Mouse (Mus musculus) cerebellum, adult 2 months (tissue): Measurements from ENCODE around the gene Pak4. TPM values are rescaled to one million over a fixed set of nuclear protein-coding genes. Genes with fewer than 3 reads are reported as not detected.

ENCODE experiments used
- DNase-seq, 2 experiments: peaks; one replicate each; pipeline ENCODE4 v3.0.0; 2021
- H3K27ac ChIP-seq: fragments of 200-500 bp; 2 replicates; pipeline ENCODE4 v1.5.1; 2012; ENCODE audit warnings: low read length, control low read depth, inconsistent platforms; ENCODE audit not compliant: insufficient read depth
- H3K27me3 ChIP-seq: fragments of 200-500 bp; 2 replicates; pipeline ENCODE4 v1.6.1; 2012; ENCODE audit warnings: inconsistent platforms, mild to moderate bottlenecking, low read length, moderate library complexity; ENCODE audit not compliant: control insufficient read depth, insufficient read depth
- H3K4me1 ChIP-seq: fragments of 200-500 bp; 2 replicates; pipeline ENCODE4 v1.6.1; 2011; ENCODE audit warnings: low read length; ENCODE audit not compliant: control insufficient read depth, insufficient read depth
- H3K4me3 ChIP-seq: fragments of 200-500 bp; replicated peaks from 2 replicates; pipeline ENCODE3; 2011; ENCODE audit warnings: mild to moderate bottlenecking, low read depth, low read length, control low read depth; ENCODE audit not compliant: insufficient read depth
- CTCF ChIP-seq: fragments of 200-500 bp; IDR thresholded peaks from 2 replicates; pipeline ENCODE4 v1.5.1; 2011; ENCODE audit warnings: low read depth, mild to moderate bottlenecking, control low read depth, low read length, moderate library complexity, borderline replicate concordance; ENCODE audit not compliant: insufficient read depth
- POLR2A ChIP-seq: fragments of 200-500 bp; IDR thresholded peaks from 2 replicates; pipeline ENCODE4 v1.6.1; 2011; ENCODE audit warnings: low read length, control low read depth, borderline replicate concordance; ENCODE audit not compliant: insufficient read depth
- WGBS: fragments of 180-500 bp; shearing (Covaris S2); methylation state at CpG from one replicate; pipeline ENCODE4 v1.1.7; 2018; 5-methylcytosine and 5-hydroxymethylcytosine counted together
- polyA plus RNA-seq: library from polyadenylated mRNA; depleted of rRNA; stranded (reverse); fragments of >200 nt; gene quantifications from 2 replicates; pipeline ENCODE4 v1.2.3, GENCODE M21; 2012

The Pak4 gene
- polyA plus RNA-seq, 1 experiment = 8.5 TPM

- Histone ChIP-seq H3K4me3 (no peak overlapping the region), H3K4me1 (peaks cover 37% of the 10 kb centered on the region), H3K27me3 (no peaks in the 10 kb centered on the region), H3K27ac (no peak overlapping the region)
- TF ChIP-seq POLR2A = no peak
- no peak for TF ChIP-seq CTCF
- DNase-seq = no peak
- WGBS = 68% methylated on average over 5 of the region's 5 CpGs
Measured at GRCm38 (mm10) chr7:28565407-28565806, 32.6 kb downstream of the Pak4 start.

- Histone ChIP-seq H3K27ac (0 out of 2 replicates have a peak overlapping the region, but pooled peaks have one; percentile 18), H3K27me3 (no peaks in the 10 kb centered on the region), H3K4me1 (peaks cover 35% of the 10 kb centered on the region), H3K4me3 (no peak overlapping the region)
- 40% methylated on average over 13 of the region's 13 CpGs for WGBS
- DNase-seq = peak; percentile 59 to 68
- TF ChIP-seq POLR2A (no peak), CTCF (no peak)
Measured at GRCm38 (mm10) chr7:28562951-28563350, 35.0 kb downstream of the Pak4 start.

- H3K4me3 ChIP-seq = no peak overlapping the region
- DNase-seq = peak; percentile 74 to 80
- TF ChIP-seq POLR2A = 0 out of 2 replicates have a peak, but pooled peaks have one; percentile 11
- TF ChIP-seq CTCF = no peak
- no peaks in the 10 kb centered on the region for H3K27me3 ChIP-seq
- WGBS = 14% methylated on average over 13 of the region's 13 CpGs
- H3K4me1 ChIP-seq = peaks cover 34% of the 10 kb centered on the region
- peak overlapping the region; percentile 18; the same call in 1 of the 2 replicates for H3K27ac ChIP-seq
Measured at GRCm38 (mm10) chr7:28562371-28562770, 35.6 kb downstream of the Pak4 start.

GRCm38 (mm10) chr7:28561967-28562366 is 36.0 kb downstream of the Pak4 start:
- peaks cover 34% of the 10 kb centered on the region for H3K4me1 ChIP-seq
- TF ChIP-seq CTCF (no peak), POLR2A (no peak)
- H3K27me3 ChIP-seq = no peaks in the 10 kb centered on the region
- peak overlapping the region; percentile 18 for H3K27ac ChIP-seq
- peak; percentile 56 to 63 for DNase-seq
- 33% methylated on average over 11 of the region's 11 CpGs for WGBS
- no peak overlapping the region for H3K4me3 ChIP-seq

GRCm38 (mm10) chr7:28560856-28561255 is 37.1 kb downstream of the Pak4 start:
- peaks cover 34% of the 10 kb centered on the region for H3K4me1 ChIP-seq
- WGBS = 95% methylated on average over 10 of the region's 10 CpGs
- H3K27me3 ChIP-seq = no peaks in the 10 kb centered on the region
- no peak for DNase-seq
- H3K27ac ChIP-seq = no peak overlapping the region
- TF ChIP-seq POLR2A (no peak), CTCF (no peak)
- no peak overlapping the region for H3K4me3 ChIP-seq

- Histone ChIP-seq H3K4me1 (peaks cover 27% of the 10 kb centered on the region), H3K27me3 (no peaks in the 10 kb centered on the region), H3K27ac (no peak overlapping the region), H3K4me3 (no peak overlapping the region)
- no peak for TF ChIP-seq CTCF
- TF ChIP-seq POLR2A = no peak
- DNase-seq = peak; percentile 48 to 57
- WGBS = 13% methylated on average over 4 of the region's 4 CpGs
Measured at GRCm38 (mm10) chr7:28558486-28558885, 39.5 kb downstream of the Pak4 start.

- TF ChIP-seq POLR2A (no peak), CTCF (no peak)
- H3K27ac ChIP-seq = no peak overlapping the region
- 70% methylated on average over 6 of the region's 6 CpGs for WGBS
- H3K27me3 ChIP-seq = no peaks in the 10 kb centered on the region
- H3K4me1 ChIP-seq = peaks cover 22% of the 10 kb centered on the region
- no peak for DNase-seq
- no peak overlapping the region for H3K4me3 ChIP-seq
Measured at GRCm38 (mm10) chr7:28557708-28558107, 40.3 kb downstream of the Pak4 start.

GRCm38 (mm10) chr7:28557069-28557468 is 40.9 kb downstream of the Pak4 start:
- Histone ChIP-seq H3K27me3 (no peaks in the 10 kb centered on the region), H3K27ac (no peak overlapping the region), H3K4me3 (no peak overlapping the region), H3K4me1 (peaks cover 16% of the 10 kb centered on the region)
- no peak for TF ChIP-seq CTCF
- no peak for TF ChIP-seq POLR2A
- WGBS = 85% methylated on average over 5 of the region's 5 CpGs
- no peak for DNase-seq
